Mouse (Mus musculus): ENCODE measurements around the gene Plpp6. TPM values are rescaled to one million over a fixed set of nuclear protein-coding genes. Genes with fewer than 3 reads are reported as not detected.
A peak's percentile ranks its signal among the peaks of the same experiment; 100 is the strongest.

Gene Plpp6
- polyA plus RNA-seq (2015; fragmentation: Nextera tagmentation; extraction: Ambion mirVana): 12.3 and 12.6 TPM in 2 replicates

DNA sequence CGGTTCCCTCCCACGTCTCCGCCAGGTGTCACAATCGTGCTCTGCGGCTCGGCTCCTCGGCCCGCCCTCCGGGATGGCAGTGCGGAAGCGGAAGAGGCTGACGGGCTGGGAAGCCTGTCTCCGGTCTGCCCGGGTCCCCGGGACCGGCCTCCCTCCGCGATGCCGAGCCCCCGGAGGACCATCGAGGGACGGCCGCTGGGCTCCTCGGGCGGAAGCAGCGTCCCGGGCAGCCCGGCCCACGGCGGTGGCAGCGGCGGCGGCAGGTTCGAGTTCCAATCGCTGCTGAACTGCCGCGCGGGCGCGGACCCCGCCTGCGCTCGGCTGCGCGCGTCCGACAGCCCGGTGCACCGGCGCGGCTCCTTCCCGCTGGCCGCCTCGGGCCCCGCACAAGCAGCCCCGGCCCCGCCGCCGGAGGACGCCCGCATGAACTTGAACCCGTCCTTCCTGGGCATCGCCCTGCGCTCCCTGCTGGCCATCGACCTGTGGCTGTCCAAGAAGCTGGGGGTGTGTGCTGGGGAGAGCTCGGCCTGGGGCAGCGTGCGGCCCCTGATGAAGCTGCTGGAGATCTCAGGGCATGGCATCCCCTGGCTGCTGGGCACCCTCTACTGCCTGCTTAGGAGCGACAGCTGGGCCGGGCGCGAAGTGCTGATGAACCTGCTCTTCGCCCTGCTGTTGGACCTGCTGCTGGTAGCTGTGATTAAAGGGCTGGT is at the start of gene Plpp6:
Plpp6 (plus strand) TSS at position 112 of the 710 bp plus-strand sequence.
- 0 out of 2 replicates have a peak, but pooled peaks cover 10% of the 10 kb centered on the region for H3K4me1 ChIP-seq (replicated peaks)
- ATAC-seq: peak; percentile 95
- no peaks in the 10 kb centered on the region for H3K27me3 ChIP-seq (replicated peaks)
- no peaks in the 10 kb centered on the region for H3K9me3 ChIP-seq
- H3K36me3 ChIP-seq: no peaks in the 10 kb centered on the region
- H3K9ac ChIP-seq: peak within 1 kb of the TSS; percentile 77
- H3K4me3 ChIP-seq (replicated peaks): peak within 1 kb of the TSS; percentile 85
- H3K4me2 ChIP-seq (replicated peaks): peak within 1 kb of the TSS; percentile 89
- H3K27ac ChIP-seq: peak within 1 kb of the TSS; percentile 77
- WGBS: under 1% methylated on average over 58 of the region's 73 CpGs

DNA sequence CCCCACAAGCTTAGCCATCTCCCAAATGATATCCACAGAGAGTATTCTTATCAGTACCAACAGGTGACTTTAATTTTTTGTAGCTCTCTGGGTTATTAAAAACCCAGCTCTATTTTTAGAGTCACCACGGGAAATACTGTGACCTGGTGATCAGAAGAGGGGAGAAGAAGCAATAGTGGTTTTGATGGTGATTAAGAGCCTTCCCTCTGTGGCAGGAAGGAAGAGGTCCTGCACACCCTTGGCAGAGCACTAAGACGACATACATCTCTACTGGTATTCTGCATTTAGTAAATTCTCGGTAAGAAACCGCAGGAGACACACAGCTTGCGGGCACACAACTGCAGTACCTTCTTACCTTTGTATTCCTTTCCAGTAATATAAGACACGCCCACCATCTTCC is 49.2 kb upstream of the Plpp6 start:
- 87% methylated on average over 6 of the region's 6 CpGs for WGBS
- no peak overlapping the region for H3K27ac ChIP-seq
- H3K9ac ChIP-seq: no peak overlapping the region
- H3K27me3 ChIP-seq (replicated peaks): no peaks in the 10 kb centered on the region
- H3K36me3 ChIP-seq: no peaks in the 10 kb centered on the region
- no peak for ATAC-seq
- H3K9me3 ChIP-seq: no peaks in the 10 kb centered on the region
- no peaks in the 10 kb centered on the region for H3K4me1 ChIP-seq (replicated peaks)
- no peak overlapping the region for H3K4me2 ChIP-seq (replicated peaks)
- H3K4me3 ChIP-seq (replicated peaks): no peak overlapping the region

DNA sequence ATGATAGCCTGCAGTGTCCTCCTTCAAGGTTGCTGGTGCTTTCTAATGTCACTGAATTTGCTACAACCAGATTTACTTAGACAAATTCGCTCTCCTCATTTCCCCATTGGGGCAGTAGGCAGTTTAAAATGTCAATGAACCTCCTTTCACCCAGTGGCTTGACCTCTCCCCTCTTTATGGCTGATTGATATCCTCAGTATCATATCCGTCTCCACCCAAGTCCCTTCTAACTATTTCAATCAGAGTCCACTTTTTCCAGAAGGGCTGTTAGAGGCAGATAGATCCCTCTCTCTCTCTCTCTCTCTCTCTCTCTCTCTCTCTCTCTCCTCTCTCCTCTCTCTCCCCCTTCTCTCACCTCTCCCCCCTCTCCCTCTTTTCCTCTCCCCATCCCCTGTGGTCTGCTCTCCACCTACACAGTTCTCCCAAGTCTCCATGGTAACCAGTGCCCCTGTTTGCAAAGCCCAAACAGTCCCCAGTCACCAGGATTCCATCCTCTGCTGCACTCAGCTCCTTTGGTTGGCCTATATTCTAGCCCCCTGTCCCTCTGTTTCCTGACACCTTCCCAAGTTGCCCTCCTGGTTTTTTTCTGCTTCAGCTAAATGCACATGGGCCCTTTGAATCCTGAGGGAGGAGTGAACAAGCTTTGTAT is 48.0 kb upstream of the Plpp6 start:
- ATAC-seq: peak; percentile 55

DNA sequence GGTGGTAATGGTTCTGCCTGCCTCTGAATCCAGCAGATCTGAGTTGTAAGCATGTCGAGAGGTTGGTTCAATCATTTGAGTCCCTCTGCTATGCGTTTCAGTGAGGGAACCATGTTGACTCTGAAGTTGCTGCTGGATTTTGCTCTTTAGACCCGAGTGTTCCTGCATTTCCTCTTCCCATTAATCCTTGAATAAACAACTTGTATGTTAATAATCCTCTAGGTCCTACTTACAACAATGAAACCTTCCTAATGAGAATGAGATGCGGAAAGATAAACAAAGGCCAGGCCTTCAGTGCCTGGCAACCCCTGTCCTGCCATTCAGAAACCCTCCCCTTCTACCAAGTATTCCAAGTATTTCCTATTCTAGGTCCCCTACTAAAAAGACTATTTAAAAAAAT is 47.3 kb upstream of the Plpp6 start:
- Histone ChIP-seq H3K4me1 (replicated peaks) (no peaks in the 10 kb centered on the region), H3K4me2 (replicated peaks) (no peak overlapping the region), H3K4me3 (replicated peaks) (no peak overlapping the region), H3K9ac (no peak overlapping the region), H3K9me3 (no peaks in the 10 kb centered on the region), H3K27ac (no peak overlapping the region), H3K36me3 (no peaks in the 10 kb centered on the region), H3K27me3 (replicated peaks) (no peaks in the 10 kb centered on the region)
- 27% methylated on average over 4 of the region's 4 CpGs for WGBS
- peak; percentile 58 for ATAC-seq

More for the DNA sequence above, 48.0 kb upstream of the Plpp6 start:
- Histone ChIP-seq H3K4me3 (replicated peaks) (no peak overlapping the region), H3K27ac (no peak overlapping the region), H3K4me1 (replicated peaks) (no peaks in the 10 kb centered on the region), H3K27me3 (replicated peaks) (no peaks in the 10 kb centered on the region), H3K9me3 (no peaks in the 10 kb centered on the region), H3K4me2 (replicated peaks) (no peak overlapping the region), H3K9ac (no peak overlapping the region), H3K36me3 (no peaks in the 10 kb centered on the region)
- 49% methylated on average over 2 of the region's 2 CpGs for WGBS

DNA sequence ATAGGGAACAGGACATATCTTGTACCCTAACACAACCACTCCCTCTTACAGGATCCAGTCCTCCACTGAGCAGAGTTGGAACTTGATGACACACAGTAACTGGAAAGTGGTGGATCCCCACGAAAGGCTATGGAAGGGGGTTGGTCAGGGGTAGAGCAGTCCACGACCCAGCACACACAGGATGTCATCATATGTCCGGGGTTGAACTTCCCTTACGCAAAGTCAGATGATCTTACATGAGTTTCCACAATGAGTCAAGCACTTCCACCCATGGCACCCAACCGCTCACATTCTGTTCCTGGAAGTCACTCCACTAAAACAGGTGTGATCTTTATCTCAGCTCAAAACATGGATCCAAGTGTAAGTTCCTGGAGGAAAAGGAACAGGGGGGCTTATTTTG is 45.9 kb upstream of the Plpp6 start:
- 83% methylated on average over 5 of the region's 5 CpGs for WGBS

DNA sequence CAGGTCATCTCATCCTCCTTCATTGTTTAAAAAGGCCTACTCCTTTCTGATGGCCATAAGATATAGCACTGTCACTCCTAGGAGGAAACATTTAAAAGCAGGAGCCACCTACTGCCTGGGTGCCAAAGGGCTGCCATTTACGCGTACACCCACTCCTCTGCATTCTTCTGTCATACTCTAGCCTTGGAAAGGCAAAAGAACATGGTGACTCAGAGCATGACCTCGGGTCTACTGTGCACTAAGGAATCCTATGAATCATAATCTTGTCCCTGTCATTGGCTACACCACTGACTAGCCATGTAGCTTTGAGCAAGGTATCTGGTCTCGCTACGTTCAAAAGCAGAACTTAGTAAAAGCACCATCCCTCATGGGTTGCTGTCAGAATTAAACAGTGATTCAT is 37.4 kb upstream of the Plpp6 start:
- WGBS: 86% methylated on average over 5 of the region's 5 CpGs
- H3K4me3 ChIP-seq (replicated peaks): no peak overlapping the region
- no peaks in the 10 kb centered on the region for H3K4me1 ChIP-seq (replicated peaks)
- no peak overlapping the region for H3K27ac ChIP-seq
- ATAC-seq: no peak
- no peaks in the 10 kb centered on the region for H3K9me3 ChIP-seq
- H3K9ac ChIP-seq: no peak overlapping the region
- no peaks in the 10 kb centered on the region for H3K36me3 ChIP-seq
- no peaks in the 10 kb centered on the region for H3K27me3 ChIP-seq (replicated peaks)
- H3K4me2 ChIP-seq (replicated peaks): no peak overlapping the region

More for the DNA sequence above, 45.9 kb upstream of the Plpp6 start:
- no peak for ATAC-seq
- no peaks in the 10 kb centered on the region for H3K36me3 ChIP-seq
- no peaks in the 10 kb centered on the region for H3K4me1 ChIP-seq (replicated peaks)
- no peak overlapping the region for H3K4me2 ChIP-seq (replicated peaks)
- no peaks in the 10 kb centered on the region for H3K9me3 ChIP-seq
- no peak overlapping the region for H3K9ac ChIP-seq
- H3K27me3 ChIP-seq (replicated peaks): no peaks in the 10 kb centered on the region
- H3K4me3 ChIP-seq (replicated peaks): no peak overlapping the region
- H3K27ac ChIP-seq: no peak overlapping the region

DNA sequence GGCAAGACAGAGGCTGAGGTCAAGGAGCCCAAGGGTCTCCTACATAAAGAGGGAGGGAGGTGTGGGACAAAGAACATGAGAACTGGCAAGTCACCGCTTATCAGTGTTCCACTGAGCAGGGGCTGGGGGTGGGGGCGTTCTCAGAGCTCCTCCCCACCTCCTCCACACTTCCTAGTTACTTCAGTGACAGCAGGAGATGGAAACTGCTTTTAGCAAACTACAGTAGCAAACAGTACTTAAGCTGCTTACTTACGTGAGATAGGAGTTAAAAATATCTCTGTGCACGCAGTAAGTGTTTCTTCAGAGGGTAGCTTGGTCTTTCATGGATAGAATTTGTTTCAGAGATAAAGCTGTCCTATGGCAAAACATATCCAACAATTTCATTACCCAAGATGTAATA is 36.4 kb upstream of the Plpp6 start:
- no peaks in the 10 kb centered on the region for H3K4me1 ChIP-seq (replicated peaks)
- H3K9me3 ChIP-seq: no peaks in the 10 kb centered on the region
- no peaks in the 10 kb centered on the region for H3K36me3 ChIP-seq
- no peak overlapping the region for H3K27ac ChIP-seq
- no peak for ATAC-seq
- H3K27me3 ChIP-seq (replicated peaks): no peaks in the 10 kb centered on the region
- H3K9ac ChIP-seq: no peak overlapping the region
- H3K4me2 ChIP-seq (replicated peaks): no peak overlapping the region
- H3K4me3 ChIP-seq (replicated peaks): no peak overlapping the region
- WGBS: 43% methylated on average over 4 of the region's 4 CpGs

DNA sequence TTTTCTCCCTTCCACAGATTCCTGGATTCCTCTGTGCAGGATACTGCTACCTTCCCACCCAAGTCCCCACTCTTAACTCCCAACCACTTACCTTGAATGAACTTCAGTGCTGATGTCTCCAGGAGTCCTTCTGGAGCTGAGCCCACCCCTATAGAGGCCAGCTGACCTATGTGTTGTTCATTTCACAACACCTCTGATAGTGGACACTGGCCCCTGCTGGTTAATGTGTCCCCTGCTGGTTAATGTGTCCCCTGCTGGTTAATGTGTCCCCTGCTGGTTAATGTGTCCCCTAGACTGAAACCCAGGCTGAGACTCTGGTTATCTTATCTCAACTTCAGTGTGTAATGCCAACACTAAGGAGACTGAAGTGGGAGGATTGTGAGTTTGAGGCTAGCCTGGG is 34.7 kb upstream of the Plpp6 start:
- ATAC-seq: peak; percentile 23; the same call in 1 of the 2 replicates
- H3K27ac ChIP-seq: no peak overlapping the region
- H3K4me2 ChIP-seq (replicated peaks): no peak overlapping the region

DNA sequence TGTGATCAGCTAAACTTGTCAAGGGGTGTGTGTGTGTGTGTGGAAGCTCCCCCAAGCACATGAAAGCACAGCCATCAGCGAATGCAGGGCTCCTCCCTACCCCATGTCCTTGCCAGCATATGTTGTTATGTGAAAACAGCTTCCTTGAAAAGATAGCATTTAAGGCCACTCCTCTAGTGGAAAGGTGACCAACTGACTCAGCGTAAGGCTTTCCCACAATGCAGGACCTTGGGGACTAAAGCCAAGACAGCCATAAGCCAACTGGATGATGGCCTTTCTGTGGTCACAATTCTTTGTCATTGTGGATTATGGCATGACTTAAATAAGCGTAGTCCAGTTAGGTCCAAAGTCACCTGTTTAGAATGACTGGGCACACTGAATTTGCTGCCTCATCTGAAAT is 28.9 kb upstream of the Plpp6 start:
- H3K4me1 ChIP-seq (replicated peaks): no peaks in the 10 kb centered on the region
- no peak for ATAC-seq

More for the DNA sequence above, 34.7 kb upstream of the Plpp6 start:
- Histone ChIP-seq H3K9ac (no peak overlapping the region), H3K9me3 (no peaks in the 10 kb centered on the region), H3K27me3 (replicated peaks) (no peaks in the 10 kb centered on the region), H3K4me3 (replicated peaks) (no peak overlapping the region), H3K4me1 (replicated peaks) (no peaks in the 10 kb centered on the region), H3K36me3 (no peaks in the 10 kb centered on the region)

DNA sequence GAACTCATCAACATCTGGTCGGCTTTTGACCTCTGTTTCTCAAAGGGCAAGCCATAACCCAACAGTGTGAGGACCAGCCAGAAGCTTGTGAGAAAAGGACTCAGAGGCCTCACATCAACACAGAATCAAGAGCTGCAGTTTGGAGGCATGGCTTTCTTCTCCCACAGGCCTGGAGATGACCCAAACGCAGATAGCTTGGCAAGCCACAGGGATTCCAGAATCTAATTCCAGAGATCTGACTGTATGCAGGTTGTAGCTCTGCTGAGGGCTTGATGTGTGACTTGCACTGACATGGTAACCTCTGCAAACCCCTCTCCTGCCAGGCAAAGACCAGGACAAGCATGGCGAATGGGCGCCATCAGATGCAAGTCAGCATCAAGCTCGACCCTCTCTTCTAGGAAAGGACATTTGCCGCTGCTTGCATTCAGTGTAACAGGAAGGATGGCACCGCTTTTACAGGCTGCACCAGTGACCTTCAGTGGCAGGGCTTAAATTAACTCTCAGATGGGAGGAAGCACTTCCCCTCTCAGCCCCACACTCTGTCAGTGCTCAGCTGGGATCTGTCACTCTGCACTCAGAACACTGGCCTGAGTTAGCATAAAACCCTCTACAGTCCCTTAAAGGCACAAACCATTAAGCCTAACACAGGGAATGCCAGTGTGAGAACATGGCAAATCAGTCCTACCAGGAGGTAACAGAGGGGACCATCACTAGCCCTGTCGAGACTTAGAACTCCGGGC is 23.4 kb upstream of the Plpp6 start:
- Histone ChIP-seq H3K9ac (no peak overlapping the region), H3K9me3 (no peaks in the 10 kb centered on the region), H3K4me2 (replicated peaks) (no peak overlapping the region), H3K4me1 (replicated peaks) (no peaks in the 10 kb centered on the region), H3K36me3 (no peaks in the 10 kb centered on the region), H3K27ac (no peak overlapping the region), H3K27me3 (replicated peaks) (no peaks in the 10 kb centered on the region), H3K4me3 (replicated peaks) (no peak overlapping the region)
- WGBS: 72% methylated on average over 9 of the region's 9 CpGs
- ATAC-seq: no peak

More for the DNA sequence above, 28.9 kb upstream of the Plpp6 start:
- no peak overlapping the region for H3K4me2 ChIP-seq (replicated peaks)
- H3K9me3 ChIP-seq: no peaks in the 10 kb centered on the region
- WGBS: 85% methylated on average over 3 of the region's 3 CpGs
- no peak overlapping the region for H3K4me3 ChIP-seq (replicated peaks)
- no peak overlapping the region for H3K27ac ChIP-seq
- no peaks in the 10 kb centered on the region for H3K36me3 ChIP-seq
- no peaks in the 10 kb centered on the region for H3K27me3 ChIP-seq (replicated peaks)
- no peak overlapping the region for H3K9ac ChIP-seq

DNA sequence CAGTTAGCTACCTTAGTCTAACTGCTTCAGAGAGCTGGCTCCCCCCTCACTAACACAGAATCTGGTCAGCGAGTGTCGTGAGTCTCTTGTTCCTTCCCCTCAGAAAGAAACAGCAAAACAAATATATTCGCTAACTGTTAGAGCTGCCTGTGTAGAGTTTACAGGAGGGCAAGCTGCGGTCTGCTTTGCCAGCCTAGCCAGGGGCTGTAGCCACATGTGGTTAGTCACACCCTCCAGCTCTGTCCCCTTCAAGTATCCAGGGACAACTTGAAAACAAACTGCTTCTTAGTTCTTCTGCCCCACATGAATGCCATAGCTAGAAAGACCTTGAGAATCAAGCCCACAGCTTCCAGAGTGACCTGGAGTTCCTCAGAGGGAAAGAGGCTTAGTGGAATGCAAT is 22.5 kb upstream of the Plpp6 start:
- H3K27ac ChIP-seq: no peak overlapping the region
- H3K4me3 ChIP-seq (replicated peaks): no peak overlapping the region
- H3K27me3 ChIP-seq (replicated peaks): no peaks in the 10 kb centered on the region
- H3K9me3 ChIP-seq: no peaks in the 10 kb centered on the region
- H3K9ac ChIP-seq: no peak overlapping the region
- H3K4me1 ChIP-seq (replicated peaks): no peaks in the 10 kb centered on the region
- H3K4me2 ChIP-seq (replicated peaks): no peak overlapping the region
- WGBS: 61% methylated on average over 4 of the region's 4 CpGs
- no peaks in the 10 kb centered on the region for H3K36me3 ChIP-seq
- ATAC-seq: no peak

DNA sequence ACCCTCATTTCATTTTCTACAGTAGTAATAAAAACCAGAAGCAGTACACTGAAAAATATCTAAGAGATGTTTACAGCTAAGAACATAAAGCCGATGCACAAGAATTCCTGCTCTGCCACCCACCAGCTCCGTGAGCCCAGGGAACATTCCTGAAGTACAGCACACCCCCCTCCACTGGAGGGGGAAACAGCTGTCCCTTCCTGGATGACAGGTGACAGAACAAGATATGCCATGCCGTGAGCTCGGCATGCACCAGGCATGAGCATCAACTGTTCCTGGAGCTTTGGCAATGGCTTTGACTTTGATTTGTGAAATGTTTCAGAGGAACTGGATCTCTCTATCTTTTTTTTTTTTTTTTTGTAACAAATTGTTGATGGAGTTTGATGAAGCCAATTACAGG is 17.0 kb upstream of the Plpp6 start:
- Histone ChIP-seq H3K9me3 (no peaks in the 10 kb centered on the region), H3K9ac (no peak overlapping the region), H3K4me1 (replicated peaks) (no peaks in the 10 kb centered on the region), H3K27ac (no peak overlapping the region), H3K4me2 (replicated peaks) (no peak overlapping the region), H3K36me3 (no peaks in the 10 kb centered on the region), H3K27me3 (replicated peaks) (no peaks in the 10 kb centered on the region), H3K4me3 (replicated peaks) (no peak overlapping the region)
- 32% methylated on average over 4 of the region's 4 CpGs for WGBS
- ATAC-seq: no peak

Measured in intestine, embryonic 15.5 days (tissue).